Mouse (Mus musculus): ENCODE measurements around the gene Bcl7b. TPM values are rescaled to one million over a fixed set of nuclear protein-coding genes. Genes with fewer than 3 reads are reported as not detected.

Gene Bcl7b
- polyA plus RNA-seq, 1 experiment from 2014 or later: 44.6 TPM

- Histone ChIP-seq H3K9ac (replicated peaks) (no peak overlapping the region), H3K4me2 (no peak overlapping the region)
- no peak for ATAC-seq (ENCODE audit: low FRiP score)
These were observed 22.1 kb upstream of the Bcl7b start for GRCm38 (mm10) chr5:135145955-135146354.

GRCm38 (mm10) chr5:135148715-135149052, 19.4 kb upstream of the Bcl7b start:
- peak overlapping the region; percentile 75 for H3K9ac ChIP-seq (replicated peaks)
- H3K4me3 ChIP-seq (replicated peaks): peak overlapping the region; percentile 83
- peak overlapping the region; percentile 89 for H3K4me2 ChIP-seq
- no peak for ATAC-seq (ENCODE audit: low FRiP score)
- peaks cover 16% of the 10 kb centered on the region for H3K4me1 ChIP-seq
- H3K9me3 ChIP-seq (replicated peaks): no peaks in the 10 kb centered on the region
- no peaks in the 10 kb centered on the region for H3K27me3 ChIP-seq (replicated peaks)
- H3K27ac ChIP-seq (replicated peaks): peak overlapping the region; percentile 90
- peaks cover 6% of the 10 kb centered on the region; the same call in 1 of the 2 replicates for H3K36me3 ChIP-seq
- 1% methylated on average over 13 of the region's 13 CpGs for WGBS

More at GRCm38 (mm10) chr5:135145955-135146354, 22.1 kb upstream of the Bcl7b start:
- Histone ChIP-seq H3K9me3 (replicated peaks) (no peaks in the 10 kb centered on the region), H3K36me3 (no peaks in the 10 kb centered on the region), H3K27ac (replicated peaks) (no peak overlapping the region), H3K4me3 (replicated peaks) (no peak overlapping the region), H3K27me3 (replicated peaks) (no peaks in the 10 kb centered on the region), H3K4me1 (peaks cover 16% of the 10 kb centered on the region)

GRCm38 (mm10) chr5:135149053-135149819, 18.8 kb upstream of the Bcl7b start, which contains the start of gene Tbl2:
Gene Tbl2, plus strand, starts transcription at chr5:135149657.
- WGBS: under 1% methylated on average over 63 of the region's 63 CpGs
- ATAC-seq (ENCODE audit: low FRiP score): peak; percentile 97
- H3K4me2 ChIP-seq: peak within 1 kb of the TSS; percentile 89
- no peaks in the 10 kb centered on the region for H3K9me3 ChIP-seq (replicated peaks)
- peak within 1 kb of the TSS; percentile 90 for H3K27ac ChIP-seq (replicated peaks)
- H3K4me1 ChIP-seq: peaks cover 16% of the 10 kb centered on the region
- peak within 1 kb of the TSS; percentile 83 for H3K4me3 ChIP-seq (replicated peaks)
- H3K36me3 ChIP-seq: peaks cover 10% of the 10 kb centered on the region; the same call in 1 of the 2 replicates
- no peaks in the 10 kb centered on the region for H3K27me3 ChIP-seq (replicated peaks)
- H3K9ac ChIP-seq (replicated peaks): peak within 1 kb of the TSS; percentile 75

GRCm38 (mm10) chr5:135149820-135150178, 18.3 kb upstream of the Bcl7b start:
- H3K4me1 ChIP-seq: peaks cover 16% of the 10 kb centered on the region
- H3K4me2 ChIP-seq: peak overlapping the region; percentile 89
- H3K36me3 ChIP-seq: peaks cover 14% of the 10 kb centered on the region
- H3K27me3 ChIP-seq (replicated peaks): no peaks in the 10 kb centered on the region
- H3K4me3 ChIP-seq (replicated peaks): peak overlapping the region; percentile 83
- H3K27ac ChIP-seq (replicated peaks): peak overlapping the region; percentile 90
- WGBS: 1% methylated on average over 23 of the region's 23 CpGs
- no peak for ATAC-seq (ENCODE audit: low FRiP score)
- H3K9ac ChIP-seq (replicated peaks): peak overlapping the region; percentile 75
- H3K9me3 ChIP-seq (replicated peaks): no peaks in the 10 kb centered on the region

GRCm38 (mm10) chr5:135156496-135156895, 11.6 kb upstream of the Bcl7b start:
- H3K27ac ChIP-seq (replicated peaks): no peak overlapping the region
- H3K4me2 ChIP-seq: no peak overlapping the region
- no peaks in the 10 kb centered on the region for H3K4me1 ChIP-seq
- no peak overlapping the region for H3K9ac ChIP-seq (replicated peaks)
- WGBS: 100% methylated on average over 4 of the region's 4 CpGs
- no peaks in the 10 kb centered on the region for H3K9me3 ChIP-seq (replicated peaks)
- ATAC-seq (ENCODE audit: low FRiP score): no peak
- peaks cover 77% of the 10 kb centered on the region for H3K36me3 ChIP-seq
- H3K4me3 ChIP-seq (replicated peaks): no peak overlapping the region
- no peaks in the 10 kb centered on the region for H3K27me3 ChIP-seq (replicated peaks)

GRCm38 (mm10) chr5:135161221-135161620, 6.9 kb upstream of the Bcl7b start:
- 0 out of 2 replicates have a peak overlapping the region, but pooled peaks have one; percentile 13 for H3K27ac ChIP-seq (replicated peaks)
- no peaks in the 10 kb centered on the region for H3K27me3 ChIP-seq (replicated peaks)
- H3K4me2 ChIP-seq: no peak overlapping the region
- H3K9ac ChIP-seq (replicated peaks): no peak overlapping the region
- H3K9me3 ChIP-seq (replicated peaks): no peaks in the 10 kb centered on the region
- no peaks in the 10 kb centered on the region for H3K4me1 ChIP-seq
- ATAC-seq (ENCODE audit: low FRiP score): no peak
- peaks cover 64% of the 10 kb centered on the region for H3K36me3 ChIP-seq
- H3K4me3 ChIP-seq (replicated peaks): no peak overlapping the region
- WGBS: 94% methylated on average over 4 of the region's 4 CpGs

- Histone ChIP-seq H3K36me3 (peaks cover 60% of the 10 kb centered on the region), H3K9ac (replicated peaks) (no peak overlapping the region), H3K27me3 (replicated peaks) (no peaks in the 10 kb centered on the region), H3K4me1 (no peaks in the 10 kb centered on the region), H3K4me3 (replicated peaks) (no peak overlapping the region), H3K4me2 (no peak overlapping the region), H3K9me3 (replicated peaks) (no peaks in the 10 kb centered on the region), H3K27ac (replicated peaks) (0 out of 2 replicates have a peak overlapping the region, but pooled peaks have one; percentile 13)
- ATAC-seq (ENCODE audit: low FRiP score): no peak
- WGBS: 93% methylated on average over 7 of the region's 7 CpGs
These were observed 6.4 kb upstream of the Bcl7b start for GRCm38 (mm10) chr5:135161650-135162049.

GRCm38 (mm10) chr5:135162361-135162760, 5.7 kb upstream of the Bcl7b start:
- no peaks in the 10 kb centered on the region for H3K9me3 ChIP-seq (replicated peaks)
- no peak for ATAC-seq (ENCODE audit: low FRiP score)
- 98% methylated on average over 8 of the region's 8 CpGs for whole genome bisulfite sequencing
- H3K4me2 ChIP-seq: no peak overlapping the region
- H3K9ac ChIP-seq (replicated peaks): no peak overlapping the region
- no peak overlapping the region for H3K27ac ChIP-seq (replicated peaks)
- no peak overlapping the region for H3K4me3 ChIP-seq (replicated peaks)
- peaks cover 53% of the 10 kb centered on the region for H3K36me3 ChIP-seq
- no peaks in the 10 kb centered on the region for H3K27me3 ChIP-seq (replicated peaks)
- H3K4me1 ChIP-seq: no peaks in the 10 kb centered on the region

- no peak overlapping the region for H3K9ac ChIP-seq (replicated peaks)
- ATAC-seq (ENCODE audit: low FRiP score): no peak
- no peaks in the 10 kb centered on the region for H3K27me3 ChIP-seq (replicated peaks)
- no peaks in the 10 kb centered on the region for H3K9me3 ChIP-seq (replicated peaks)
- H3K4me2 ChIP-seq: no peak overlapping the region
- peaks cover 4% of the 10 kb centered on the region for H3K4me1 ChIP-seq
- 88% methylated on average over 6 of the region's 6 CpGs for WGBS
- H3K27ac ChIP-seq (replicated peaks): no peak overlapping the region
- peaks cover 50% of the 10 kb centered on the region for H3K36me3 ChIP-seq
- no peak overlapping the region for H3K4me3 ChIP-seq (replicated peaks)
These were observed 5.3 kb upstream of the Bcl7b start for GRCm38 (mm10) chr5:135162821-135163220.

- no peak overlapping the region for H3K4me2 ChIP-seq
- WGBS: 91% methylated on average over 4 of the region's 4 CpGs
- peaks cover 25% of the 10 kb centered on the region for H3K4me1 ChIP-seq
- H3K36me3 ChIP-seq: peaks cover 14% of the 10 kb centered on the region
- no peak overlapping the region for H3K9ac ChIP-seq (replicated peaks)
- no peak overlapping the region for H3K4me3 ChIP-seq (replicated peaks)
- ATAC-seq (ENCODE audit: low FRiP score): no peak
- H3K27me3 ChIP-seq (replicated peaks): no peaks in the 10 kb centered on the region
- H3K27ac ChIP-seq (replicated peaks): no peak overlapping the region
- no peaks in the 10 kb centered on the region for H3K9me3 ChIP-seq (replicated peaks)
These were observed 1.2 kb upstream of the Bcl7b start for GRCm38 (mm10) chr5:135166909-135167308.

- ATAC-seq (ENCODE audit: low FRiP score): no peak
- 96% methylated on average over 4 of the region's 4 CpGs for WGBS
- H3K36me3 ChIP-seq: peaks cover 14% of the 10 kb centered on the region
- H3K4me1 ChIP-seq: peaks cover 25% of the 10 kb centered on the region
- H3K9ac ChIP-seq (replicated peaks): no peak overlapping the region
- H3K27ac ChIP-seq (replicated peaks): no peak overlapping the region; the same call in 1 of the 2 replicates
- H3K27me3 ChIP-seq (replicated peaks): no peaks in the 10 kb centered on the region
- peak overlapping the region; percentile 85 for H3K4me2 ChIP-seq
- H3K4me3 ChIP-seq (replicated peaks): no peak overlapping the region
- H3K9me3 ChIP-seq (replicated peaks): no peaks in the 10 kb centered on the region
These were observed 614 bp upstream of the Bcl7b start for GRCm38 (mm10) chr5:135167469-135167868.

- peak overlapping the region; percentile 100; the same call in 1 of the 2 replicates for H3K27ac ChIP-seq (replicated peaks)
- H3K36me3 ChIP-seq: peaks cover 26% of the 10 kb centered on the region
- no peaks in the 10 kb centered on the region for H3K27me3 ChIP-seq (replicated peaks)
- H3K4me2 ChIP-seq: peak overlapping the region; percentile 85
- no peaks in the 10 kb centered on the region for H3K9me3 ChIP-seq (replicated peaks)
- peaks cover 25% of the 10 kb centered on the region for H3K4me1 ChIP-seq
- no peak for ATAC-seq (ENCODE audit: low FRiP score)
- 84% methylated on average over 5 of the region's 5 CpGs for WGBS
- peak overlapping the region; percentile 82 for H3K9ac ChIP-seq (replicated peaks)
- H3K4me3 ChIP-seq (replicated peaks): peak overlapping the region; percentile 64
These were observed 1.4 kb downstream of the Bcl7b start for GRCm38 (mm10) chr5:135169479-135169878.
